Mouse (Mus musculus) CH12.LX (cell line): ENCODE results near the gene Msi2. TPM values are rescaled to one million over a fixed set of nuclear protein-coding genes. Genes with fewer than 3 reads are reported as not detected.

Experiments
- DNase-seq: peaks from one replicate; pipeline ENCODE4 v3.0.0-alpha.2; 2013; ENCODE audit errors: extremely low read depth
- H3K27ac ChIP-seq: 2 replicates; pipeline ENCODE4 v1.5.1; 2012; ENCODE audit warnings: low read depth, mild to moderate bottlenecking, control low read depth, moderate library complexity; ENCODE audit not compliant: insufficient read depth
- H3K27me3 ChIP-seq: replicated peaks from 2 replicates; pipeline ENCODE3; 2012; ENCODE audit warnings: inconsistent platforms
- H3K36me3 ChIP-seq, 2 experiments: replicated peaks in 1 of 2; 2 replicates each; pipeline versions ENCODE3 to v1.6.1; 2012; ENCODE audit warnings: inconsistent platforms in 1 of 2, low read length in 1 of 2, mild to moderate bottlenecking in 1 of 2, mixed read lengths in 1 of 2, moderate library complexity in 1 of 2; ENCODE audit not compliant: control insufficient read depth in 1 of 2, insufficient read depth in 1 of 2
- H3K4me1 ChIP-seq, 2 experiments: 2 replicates each; pipeline ENCODE4 v1.6.1; 2012; ENCODE audit warnings: inconsistent platforms in 1 of 2, moderate library complexity in 1 of 2; ENCODE audit not compliant: insufficient read depth in 2 of 2, control insufficient read depth in 1 of 2
- H3K4me2 ChIP-seq: 2 replicates; pipeline ENCODE4 v1.6.1; 2012; ENCODE audit warnings: low read depth, mild to moderate bottlenecking, control low read depth; ENCODE audit not compliant: poor library complexity, insufficient read depth, severe bottlenecking
- H3K4me3 ChIP-seq, 3 experiments: fragments of 150-350 bp in 1 of 3; sonication (generic) in 1 of 3; replicated peaks in 1 of 3; 2 replicates each; pipeline versions ENCODE3 to v1.5.1; 2011 to 2012; ENCODE audit warnings: low read depth in 2 of 3, low read length in 2 of 3, mild to moderate bottlenecking in 2 of 3, moderate library complexity in 2 of 3, control low read depth in 1 of 3, improper control_type of control experiment in 1 of 3, inconsistent platforms in 1 of 3, mixed read lengths in 1 of 3; ENCODE audit not compliant: poor library complexity in 1 of 3
- H3K79me2 ChIP-seq: replicated peaks from 2 replicates; pipeline ENCODE4 v1.6.1; 2012; ENCODE audit warnings: mild to moderate bottlenecking, moderate library complexity; ENCODE audit not compliant: control insufficient read depth, poor library complexity, insufficient read depth, severe bottlenecking; ENCODE audit errors: extremely low read depth
- H3K9ac ChIP-seq: 2 replicates; pipeline ENCODE4 v1.6.1; 2012; ENCODE audit warnings: low read depth, mild to moderate bottlenecking, control low read depth, moderate library complexity; ENCODE audit not compliant: insufficient read depth
- H3K9me3 ChIP-seq: replicated peaks from 2 replicates; pipeline ENCODE3; 2012; ENCODE audit warnings: low read length, inconsistent platforms, mixed read lengths
- BHLHE40 ChIP-seq: IDR thresholded peaks from 2 replicates; pipeline ENCODE4 v1.6.1; 2011; ENCODE audit warnings: mild to moderate bottlenecking, low read depth, low read length, improper control_type of control experiment
- CHD2 ChIP-seq: IDR thresholded peaks from 2 replicates; pipeline ENCODE4 v1.6.1; 2011; ENCODE audit warnings: low read length, improper control_type of control experiment
- E2F4 ChIP-seq: IDR thresholded peaks from 2 replicates; pipeline ENCODE4 v1.6.1; 2011; ENCODE audit warnings: low read depth, low read length, improper control_type of control experiment; ENCODE audit not compliant: insufficient replicate concordance
- ETS1 ChIP-seq: conservative IDR thresholded peaks from 2 replicates; pipeline ENCODE4 v1.6.1; 2012; ENCODE audit warnings: low read depth, mild to moderate bottlenecking, inconsistent platforms, low read length, improper control_type of control experiment, moderate library complexity
- GABPA ChIP-seq: IDR thresholded peaks from 2 replicates; pipeline ENCODE4 v1.6.1; 2012; ENCODE audit warnings: low read depth, low read length, improper control_type of control experiment, inconsistent platforms; ENCODE audit not compliant: insufficient replicate concordance
- IRF4 ChIP-seq: IDR thresholded peaks from 2 replicates; pipeline ENCODE4 v1.6.1; 2014; ENCODE audit warnings: low read depth, mild to moderate bottlenecking, inconsistent platforms, low read length, improper control_type of control experiment
- JUN ChIP-seq: IDR thresholded peaks from 2 replicates; pipeline ENCODE4 v1.6.1; 2011; ENCODE audit warnings: low read depth, mild to moderate bottlenecking, low read length, improper control_type of control experiment, moderate library complexity; ENCODE audit not compliant: insufficient read depth
- MAX ChIP-seq: IDR thresholded peaks from 2 replicates; pipeline ENCODE4 v1.6.1; 2011; ENCODE audit warnings: low read length, improper control_type of control experiment
- MAZ ChIP-seq: IDR thresholded peaks from 2 replicates; pipeline ENCODE4 v1.6.1; 2012; ENCODE audit warnings: low read depth, mild to moderate bottlenecking, inconsistent platforms, low read length, improper control_type of control experiment, moderate library complexity
- MEF2A ChIP-seq: IDR thresholded peaks from 2 replicates; pipeline ENCODE4 v1.6.1; 2014; ENCODE audit warnings: low read depth, mild to moderate bottlenecking, inconsistent platforms, low read length, improper control_type of control experiment, borderline replicate concordance
- POLR2AphosphoS2 ChIP-seq: IDR thresholded peaks from 2 replicates; pipeline ENCODE4 v1.6.1; 2011; ENCODE audit warnings: low read depth, low read length, improper control_type of control experiment
- RCOR1 ChIP-seq: conservative IDR thresholded peaks from 2 replicates; pipeline ENCODE4 v1.6.1; 2012; ENCODE audit warnings: low read depth, mild to moderate bottlenecking, inconsistent platforms, low read length, improper control_type of control experiment
- SIN3A ChIP-seq: IDR thresholded peaks from 2 replicates; pipeline ENCODE4 v1.6.1; 2012; ENCODE audit warnings: low read length, improper control_type of control experiment, inconsistent platforms
- TCF12 ChIP-seq: IDR thresholded peaks from 2 replicates; pipeline ENCODE4 v1.6.1; 2014; ENCODE audit warnings: low read depth, mild to moderate bottlenecking, inconsistent platforms, low read length, improper control_type of control experiment
- UBTF ChIP-seq: IDR thresholded peaks from 2 replicates; pipeline ENCODE4 v1.6.1; 2012; ENCODE audit warnings: low read depth, mild to moderate bottlenecking, inconsistent platforms, low read length, improper control_type of control experiment, moderate library complexity
- USF1 ChIP-seq: IDR thresholded peaks from 2 replicates; pipeline ENCODE4 v1.6.1; 2014; ENCODE audit warnings: low read depth, mild to moderate bottlenecking, inconsistent platforms, low read length, improper control_type of control experiment
- ZC3H11A ChIP-seq: IDR thresholded peaks from 2 replicates; pipeline ENCODE4 v1.6.1; 2012; ENCODE audit warnings: low read depth, mild to moderate bottlenecking, inconsistent platforms, low read length, improper control_type of control experiment
- ZKSCAN1 ChIP-seq: IDR thresholded peaks from 2 replicates; pipeline ENCODE4 v1.6.1; 2012; ENCODE audit warnings: low read depth, inconsistent platforms, low read length, improper control_type of control experiment, borderline replicate concordance
- ZMIZ1 ChIP-seq: IDR thresholded peaks from 2 replicates; pipeline ENCODE4 v1.6.1; 2012; ENCODE audit warnings: low read depth, mild to moderate bottlenecking, inconsistent platforms, low read length, improper control_type of control experiment
- dilution Hi-C: fragments of 300-500 bp; cut with MboI; formaldehyde crosslinking; loops from 2 replicates; pipeline ENCODE4 v1.14.3; 2020; ENCODE audit warnings: low sequenced_read_pairs; ENCODE audit not compliant: extremely low pct_unique_long_range_greater_than_20kb, extremely low pct_ligation_motif_present
- in situ Hi-C: fragments of 300-500 bp; cut with MboI; formaldehyde crosslinking; loops from 3 replicates; pipeline ENCODE4 v1.14.3; 2019; ENCODE audit warnings: low sequenced_read_pairs, low pct_ligation_motif_present, low pct_unique_long_range_greater_than_20kb, mixed read lengths
- polyA plus RNA-seq: library from polyadenylated mRNA; unstranded; fragments of >175 nt; gene quantifications from 2 replicates; pipeline ENCODE4 v1.2.1, GENCODE M21; 2012; ENCODE audit warnings: low read depth; ENCODE audit not compliant: insufficient read length
- total RNA-seq, 2 experiments: library from RNA; depleted of rRNA; stranded (reverse); fragments of 300-350 nt in 1 of 2; fragments of >200 nt in 1 of 2; gene quantifications; 2 replicates each; pipeline ENCODE4 v1.2.3; 2012 to 2014

The Msi2 gene
- total and polyA plus RNA-seq, 3 experiments = 40.3 to 73.1 (median 52.6) TPM

DNA sequence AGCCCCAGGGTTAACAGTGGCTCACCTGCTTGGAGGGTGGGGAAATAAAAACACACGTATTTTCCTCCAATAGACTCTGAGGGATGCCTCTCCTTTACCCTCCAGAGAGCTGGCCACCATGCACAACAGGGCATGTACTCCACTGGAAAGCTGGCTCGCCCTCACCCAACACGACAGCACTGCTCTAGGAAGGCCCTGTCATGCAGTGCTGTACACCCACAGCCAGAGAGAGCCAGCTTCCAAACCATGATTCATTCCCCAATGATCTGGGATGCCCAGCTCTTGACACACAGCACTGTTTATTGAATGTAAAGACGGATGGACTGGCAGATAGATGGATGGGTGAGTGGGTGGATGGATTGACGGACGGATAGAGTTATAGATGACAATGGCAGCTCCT lies 269.1 kb downstream of the Msi2 start:
- Histone ChIP-seq H3K4me1 (peaks cover 0 to 37% of the 10 kb centered on the region in 2 experiments; a peak in 3 of 4 replicates), H3K27me3 (no peaks in the 10 kb centered on the region), H3K27ac (no peak overlapping the region), H3K9me3 (no peaks in the 10 kb centered on the region), H3K4me3 (no peak overlapping the region), H3K9ac (no peak overlapping the region), H3K4me2 (no peak overlapping the region), H3K79me2 (no peaks in the 10 kb centered on the region), H3K36me3 (peaks cover 21 to 88% of the 10 kb centered on the region in 2 experiments)
- no peak for DNase-seq
- in situ Hi-C loops (no loop called here), dilution Hi-C loops (no loop called here)
- no peak for TF ChIP-seq ZKSCAN1
- no peak for TF ChIP-seq RCOR1
- no peak for TF ChIP-seq E2F4
- no peak for TF ChIP-seq ETS1
- no peak for TF ChIP-seq ZMIZ1
- no peak for TF ChIP-seq USF1
- TF ChIP-seq TCF12 = no peak
- no peak for TF ChIP-seq SIN3A

DNA sequence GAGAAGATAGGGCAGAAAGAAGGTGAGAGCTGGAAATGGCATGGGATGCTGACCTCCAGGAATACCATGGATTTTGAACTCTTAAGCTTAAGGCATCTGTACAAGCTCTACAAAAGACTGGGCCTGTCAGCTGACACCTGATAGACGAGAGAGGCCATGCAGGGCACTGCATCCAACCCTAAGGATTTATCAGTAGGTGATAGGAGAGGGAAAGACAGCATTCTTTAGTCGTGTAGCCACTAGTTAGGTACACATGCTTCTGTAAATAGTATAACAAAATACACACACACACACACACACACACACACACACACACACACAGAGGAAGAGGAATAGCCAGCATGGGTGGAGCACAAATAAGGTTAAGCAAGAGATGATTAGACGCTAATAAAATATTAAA lies 269.7 kb downstream of the Msi2 start:
- Histone ChIP-seq H3K9me3 (no peaks in the 10 kb centered on the region), H3K4me1 (peaks cover 0 to 43% of the 10 kb centered on the region in 2 experiments; a peak in 3 of 4 replicates), H3K79me2 (no peaks in the 10 kb centered on the region), H3K4me2 (no peak overlapping the region), H3K4me3 (no peak overlapping the region), H3K36me3 (peaks cover 21 to 89% of the 10 kb centered on the region in 2 experiments), H3K27me3 (no peaks in the 10 kb centered on the region), H3K27ac (no peak overlapping the region), H3K9ac (no peak overlapping the region)
- DNase-seq = no peak
- no peak for TF ChIP-seq GABPA
- in situ Hi-C loops (no loop called here), dilution Hi-C loops (no loop called here)

- TF ChIP-seq IRF4 (no peak), UBTF (no peak), MEF2A (no peak), MAZ (no peak), GABPA (no peak), JUN (no peak), POLR2AphosphoS2 (no peak), CHD2 (no peak), USF1 (no peak), MAX (no peak), BHLHE40 (no peak), ZC3H11A (no peak)
- Histone ChIP-seq H3K27me3 (no peaks in the 10 kb centered on the region), H3K36me3 (peaks cover 21 to 85% of the 10 kb centered on the region in 2 experiments), H3K79me2 (no peaks in the 10 kb centered on the region), H3K4me2 (no peak overlapping the region), H3K9ac (no peak overlapping the region), H3K4me3 (no peak overlapping the region), H3K27ac (no peak overlapping the region), H3K9me3 (no peaks in the 10 kb centered on the region), H3K4me1 (peaks cover 8 to 55% of the 10 kb centered on the region in 2 experiments)
- in situ Hi-C loops (no loop called here), dilution Hi-C loops (no loop called here)
- DNase-seq = no peak
Measured at GRCm38 (mm10) chr11:88447350-88447749, 271.0 kb downstream of the Msi2 start.
